Mouse (Mus musculus) midbrain, embryonic 13.5 days (tissue): Measurements from ENCODE around the gene Lsm6. TPM values are rescaled to one million over a fixed set of nuclear protein-coding genes. Genes with fewer than 3 reads are reported as not detected.

Experiments
- polyA plus RNA-seq: library from polyadenylated mRNA; unstranded; fragments of >200 nt; fragmentation: Nextera tagmentation; extraction: Ambion mirVana; gene quantifications from 2 replicates; pipeline ENCODE4 v1.2.1, GENCODE M21; 2015

The Lsm6 gene
- polyA plus RNA-seq, 1 experiment from 2014 or later = 204 TPM

Other genes starting within 250 kb of the Lsm6 start
- 14.4 and 14.6 TPM in 2 replicates for gene Zfp827, start 207.3 kb upstream of the Lsm6 start, polyA plus RNA-seq